Mouse (Mus musculus) kidney, postnatal 10 days (tissue): ENCODE measurements around the gene Cep57l1.

Source experiments
- DNase-seq: peaks from one replicate; pipeline ENCODE4 v3.0.0; 2021; ENCODE audit warnings: mixed read lengths

Gene Cep57l1

DNA sequence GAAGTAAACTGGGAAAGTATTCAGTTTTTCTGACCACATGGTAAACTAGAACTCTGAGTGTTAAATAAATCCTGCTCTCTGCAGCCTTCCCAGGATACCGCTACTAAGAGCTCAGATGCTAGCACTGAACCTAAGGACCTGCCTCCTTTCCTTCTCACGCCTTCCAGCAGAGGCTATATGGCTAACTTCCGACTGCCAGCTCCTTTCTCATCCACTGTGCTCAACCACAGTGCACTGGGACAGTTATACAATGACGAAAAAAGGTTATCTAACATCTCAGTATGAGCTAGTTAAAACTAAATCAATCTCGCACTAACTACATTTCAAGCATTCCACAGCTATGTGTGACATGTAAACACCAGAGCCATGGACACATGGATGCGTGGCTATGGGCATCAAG, 134.4 kb downstream of the Cep57l1 start:
- no peak for DNase-seq

DNA sequence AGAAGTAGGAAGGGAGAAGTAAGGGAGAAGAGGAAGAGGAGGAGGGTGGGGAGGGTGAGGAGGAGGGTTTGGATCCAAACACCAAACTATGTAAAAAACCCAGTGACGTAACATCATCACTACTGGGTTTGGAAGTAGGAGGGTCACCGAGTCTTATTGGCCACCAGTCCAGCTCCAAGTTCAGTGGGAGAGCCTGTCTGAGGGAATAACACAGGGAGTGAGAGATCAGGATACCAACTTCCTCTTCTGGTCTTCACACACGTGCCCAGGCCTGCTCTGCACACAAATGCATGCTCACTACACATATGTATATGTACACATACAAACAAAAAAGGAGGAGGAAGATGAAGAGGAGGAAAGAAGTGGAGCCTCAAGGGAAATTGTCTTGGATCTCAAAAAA, 135.3 kb downstream of the Cep57l1 start:
- DNase-seq: no peak

DNA sequence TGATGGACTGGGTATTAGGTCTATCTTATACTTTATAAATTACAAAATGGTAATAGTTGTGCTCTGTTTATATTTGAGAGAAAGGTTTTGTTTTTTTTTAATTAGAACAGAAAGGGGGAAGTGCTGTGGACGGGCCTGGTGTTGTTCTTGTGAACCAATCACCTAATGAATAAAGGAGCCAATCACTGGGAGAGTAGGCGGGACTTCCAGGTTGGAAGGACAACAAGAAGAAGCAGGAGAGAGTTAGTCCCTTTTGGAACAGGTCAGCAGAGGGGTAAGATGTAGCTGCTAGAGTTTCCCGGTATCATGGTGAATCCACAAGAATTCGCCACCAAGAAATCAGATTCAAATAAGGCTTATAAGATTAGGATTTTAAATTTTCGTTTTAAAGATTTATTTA, 139.5 kb downstream of the Cep57l1 start:
- DNase-seq: no peak
